Mouse (Mus musculus) testis, adult 2 months (tissue): ENCODE measurements around the gene Cyp2b23.
"Not testable (repeated sequence)": the region's sequence is repeated elsewhere in the genome, so short reads cannot be mapped to it uniquely, and the experiment has no call there.

Experiments
- CTCF ChIP-seq: fragments of 200-500 bp; IDR thresholded peaks from 2 replicates; pipeline ENCODE4 v1.5.1; 2012; ENCODE audit warnings: low read depth, mild to moderate bottlenecking, inconsistent platforms, low read length, moderate library complexity; ENCODE audit not compliant: control insufficient read depth, insufficient read depth, insufficient replicate concordance
- POLR2A ChIP-seq: fragments of 200-500 bp; IDR thresholded peaks from 2 replicates; pipeline ENCODE4 v1.6.1; 2012; ENCODE audit warnings: low read depth, mild to moderate bottlenecking, inconsistent platforms, low read length, moderate library complexity; ENCODE audit not compliant: control insufficient read depth

- not testable (repeated sequence) for TF ChIP-seq CTCF, POLR2A
These were observed 20.0 kb upstream of the Cyp2b23 start for GRCm38 (mm10) chr7:26706191-26706590.
